Mouse (Mus musculus) megakaryocyte, embryonic 14.5 days (primary cell): ENCODE measurements around the gene Ahcyl2.

Experiments used
- FLI1 ChIP-seq: IDR thresholded peaks from 2 replicates; pipeline ENCODE4 v1.6.1; 2012; ENCODE audit warnings: low read length, inconsistent platforms, mixed read lengths
- GATA1 ChIP-seq: IDR thresholded peaks from 3 replicates; pipeline ENCODE4 v1.6.1; 2012; ENCODE audit warnings: mixed read lengths, low read length, inconsistent platforms, borderline replicate concordance

DNA sequence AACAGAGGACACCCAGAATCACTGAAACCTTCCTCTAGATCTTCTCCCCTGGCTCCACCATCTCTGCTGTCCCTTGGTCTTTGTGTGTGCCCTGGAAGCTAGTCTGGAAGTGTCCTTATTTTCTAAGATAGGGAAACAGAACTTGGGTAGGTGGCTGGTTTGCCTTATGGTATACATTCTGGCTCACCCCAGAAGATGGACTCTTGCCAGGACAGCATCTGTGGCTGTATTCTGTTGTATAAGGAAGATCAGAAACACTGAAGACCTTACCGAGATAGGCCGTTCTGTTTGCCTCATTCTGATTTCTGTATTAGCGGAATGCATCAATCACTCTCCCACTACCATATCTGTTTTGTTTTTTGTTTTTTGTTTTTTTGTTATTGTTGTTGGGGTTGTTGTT is 142.8 kb downstream of the Ahcyl2 start:
- TF ChIP-seq GATA1 (no peak), FLI1 (no peak)
